Mouse (Mus musculus): ENCODE results near the gene Omp.
"Not testable (repeated sequence)": the region's sequence is repeated elsewhere in the genome, so short reads cannot be mapped to it uniquely, and the experiment has no call there.

The Omp gene

GRCm38 (mm10) chr7:98145402-98145801 is at the start of gene Omp:
Gene Omp (minus strand): TSS chr7:98145502.
- no peak for DNase-seq

- no peak for DNase-seq
Measured at GRCm38 (mm10) chr7:98194026-98194792, 48.9 kb upstream of the Omp start.

- no peak for DNase-seq
Measured at GRCm38 (mm10) chr7:98193515-98194025, 48.3 kb upstream of the Omp start.

GRCm38 (mm10) chr7:98191571-98192250 is 46.4 kb upstream of the Omp start:
- peak; percentile 73 for DNase-seq

- no peak for DNase-seq
Measured at GRCm38 (mm10) chr7:98190578-98190977, 45.3 kb upstream of the Omp start.

- DNase-seq, result no peak
Measured at GRCm38 (mm10) chr7:98189745-98190144, 44.4 kb upstream of the Omp start.

GRCm38 (mm10) chr7:98188680-98189079 is 43.4 kb upstream of the Omp start:
- DNase-seq, result no peak

- no peak for DNase-seq
Measured at GRCm38 (mm10) chr7:98188238-98188637, 42.9 kb upstream of the Omp start.

GRCm38 (mm10) chr7:98187332-98187731 is 42.0 kb upstream of the Omp start:
- not testable (repeated sequence) for DNase-seq

GRCm38 (mm10) chr7:98186637-98187036 is 41.3 kb upstream of the Omp start:
- DNase-seq, result no peak

- DNase-seq, result no peak
Measured at GRCm38 (mm10) chr7:98185326-98185725, 40.0 kb upstream of the Omp start.

- DNase-seq, result peak; percentile 48
Measured at GRCm38 (mm10) chr7:98178560-98179231, 33.4 kb upstream of the Omp start.

- DNase-seq, result peak; percentile 96
Measured at GRCm38 (mm10) chr7:98177929-98178559, 32.7 kb upstream of the Omp start, which contains the start of gene Capn5. Gene Capn5 (minus strand): TSS chr7:98178274.

- no peak for DNase-seq
Measured at GRCm38 (mm10) chr7:98177566-98177928, 32.2 kb upstream of the Omp start.

- no peak for DNase-seq
Measured at GRCm38 (mm10) chr7:98177071-98177485, 31.8 kb upstream of the Omp start.

GRCm38 (mm10) chr7:98176322-98177070 is 31.2 kb upstream of the Omp start:
- peak; percentile 83 for DNase-seq

GRCm38 (mm10) chr7:98174883-98175755 is 29.8 kb upstream of the Omp start:
- peak; percentile 92 for DNase-seq

GRCm38 (mm10) chr7:98173408-98173807 is 28.1 kb upstream of the Omp start:
- DNase-seq, result no peak

- no peak for DNase-seq
Measured at GRCm38 (mm10) chr7:98172661-98173060, 27.4 kb upstream of the Omp start.

GRCm38 (mm10) chr7:98171141-98172073 is 26.1 kb upstream of the Omp start:
- DNase-seq, result peak; percentile 94

Data from liver (tissue).